Mouse (Mus musculus) lung, postnatal 36 days (tissue): Measurements from ENCODE around the gene Armc6.

ENCODE experiments used
- DNase-seq: peaks from one replicate; pipeline ENCODE4 v3.0.0; 2022; ENCODE audit warnings: mixed read lengths

The Armc6 gene

GRCm38 (mm10) chr8:70188707-70189106 is 45.6 kb downstream of the Armc6 start:
- DNase-seq, result no peak

GRCm38 (mm10) chr8:70183194-70183593 is 51.1 kb downstream of the Armc6 start:
- no peak for DNase-seq

DNA sequence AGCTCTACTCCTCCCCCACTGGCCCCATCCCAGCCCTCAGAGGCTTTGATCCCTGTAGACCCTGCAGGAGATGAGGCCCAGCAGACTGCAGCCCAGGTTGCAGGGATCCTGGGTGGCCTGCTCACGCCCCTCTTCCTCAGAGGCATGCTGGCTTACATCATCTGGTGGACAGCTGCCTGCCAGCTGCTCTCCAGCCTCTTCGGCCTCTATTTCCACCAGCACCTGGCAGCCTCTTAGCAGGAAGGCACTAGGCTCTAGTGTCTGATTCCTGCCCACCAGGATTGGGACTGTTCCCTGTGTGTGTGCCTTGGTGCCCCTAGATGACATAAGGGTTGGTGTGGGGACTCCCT is 52.4 kb downstream of the Armc6 start:
- no peak for DNase-seq

- no peak for DNase-seq
Measured at GRCm38 (mm10) chr8:70181212-70181902, 52.9 kb downstream of the Armc6 start.

- peak; percentile 37 for DNase-seq
Measured at GRCm38 (mm10) chr8:70179082-70179481, 55.2 kb downstream of the Armc6 start.

- DNase-seq, result no peak
Measured at GRCm38 (mm10) chr8:70178231-70178630, 56.0 kb downstream of the Armc6 start.

DNA sequence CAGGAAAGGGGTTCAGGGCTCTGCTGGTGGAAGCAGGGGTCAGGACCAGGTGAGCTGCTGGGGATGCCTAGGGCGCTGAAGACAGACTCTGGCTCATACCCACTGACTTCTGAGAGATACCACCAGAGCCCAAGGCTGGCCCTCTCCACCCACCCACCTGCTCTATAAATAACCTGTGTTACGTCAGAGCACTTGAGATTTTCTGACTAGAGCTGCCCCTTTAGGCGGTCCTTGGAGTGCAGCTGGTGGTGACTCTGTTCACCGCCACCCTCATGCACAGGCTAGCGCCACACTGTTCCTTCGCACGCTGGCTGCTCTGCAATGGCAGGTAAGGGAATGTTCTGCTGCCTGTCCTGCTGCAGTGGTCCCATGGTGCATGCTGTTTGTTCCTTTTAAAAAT is 60.2 kb downstream of the Armc6 start:
- DNase-seq, result no peak

GRCm38 (mm10) chr8:70173320-70173719 is 60.9 kb downstream of the Armc6 start:
- DNase-seq, result no peak

- peak; percentile 98 for DNase-seq
Measured at GRCm38 (mm10) chr8:70172043-70172681, 62.1 kb downstream of the Armc6 start, which contains the start of gene Tmem161a. Gene Tmem161a, plus strand, starts transcription at chr8:70172356.

GRCm38 (mm10) chr8:70171240-70171639 is 63.0 kb downstream of the Armc6 start:
- no peak for DNase-seq

GRCm38 (mm10) chr8:70170748-70171147 is 63.5 kb downstream of the Armc6 start:
- DNase-seq, result no peak
